Mouse (Mus musculus): ENCODE measurements around the gene Lrrc45.
A peak's percentile ranks its signal among the peaks of the same experiment; 100 is the strongest.
"Not testable (repeated sequence)": the region's sequence is repeated elsewhere in the genome, so short reads cannot be mapped to it uniquely, and the experiment has no call there.

Gene Lrrc45

GRCm38 (mm10) chr11:120713580-120714518 is at the start of gene Lrrc45, which contains the start of gene Cenpx:
Lrrc45 (plus strand) TSS chr11:120713925.
Cenpx (minus strand) TSS chr11:120713738.
- DNase-seq (ENCODE audit: low read depth in 1 of 2, low spot score in 2 of 2): peak; percentile 92

- no peak for DNase-seq (ENCODE audit: low read depth in 1 of 2, low spot score in 2 of 2)
These were observed 48.3 kb upstream of the Lrrc45 start for GRCm38 (mm10) chr11:120665406-120665805.

- DNase-seq (ENCODE audit: low read depth in 1 of 2, low spot score in 2 of 2): no peak
These were observed 47.1 kb upstream of the Lrrc45 start for GRCm38 (mm10) chr11:120666617-120667016.

GRCm38 (mm10) chr11:120672687-120673593 is 40.8 kb upstream of the Lrrc45 start, which contains the start of gene Aspscr1:
Aspscr1 (plus strand) TSS chr11:120672973.
- DNase-seq (ENCODE audit: low read depth in 1 of 2, low spot score in 2 of 2): peak; percentile 85 to 90

GRCm38 (mm10) chr11:120673594-120674122 is 40.1 kb upstream of the Lrrc45 start:
- no peak for DNase-seq (ENCODE audit: low read depth in 1 of 2, low spot score in 2 of 2)

GRCm38 (mm10) chr11:120675875-120676274 is 37.9 kb upstream of the Lrrc45 start:
- not testable (repeated sequence) for DNase-seq (ENCODE audit: low read depth in 1 of 2, low spot score in 2 of 2)

GRCm38 (mm10) chr11:120676951-120677350 is 36.8 kb upstream of the Lrrc45 start:
- no peak for DNase-seq (ENCODE audit: low read depth in 1 of 2, low spot score in 2 of 2)

GRCm38 (mm10) chr11:120679909-120680308 is 33.8 kb upstream of the Lrrc45 start:
- no peak for DNase-seq (ENCODE audit: low read depth in 1 of 2, low spot score in 2 of 2)

GRCm38 (mm10) chr11:120682683-120683082 is 31.0 kb upstream of the Lrrc45 start:
- DNase-seq (ENCODE audit: low read depth in 1 of 2, low spot score in 2 of 2): no peak

- no peak for DNase-seq (ENCODE audit: low read depth in 1 of 2, low spot score in 2 of 2)
These were observed 30.2 kb upstream of the Lrrc45 start for GRCm38 (mm10) chr11:120683536-120683935.

GRCm38 (mm10) chr11:120684086-120684485 is 29.6 kb upstream of the Lrrc45 start:
- no peak for DNase-seq (ENCODE audit: low read depth in 1 of 2, low spot score in 2 of 2)

- no peak for DNase-seq (ENCODE audit: low read depth in 1 of 2, low spot score in 2 of 2)
These were observed 29.1 kb upstream of the Lrrc45 start for GRCm38 (mm10) chr11:120684660-120685059.

GRCm38 (mm10) chr11:120686650-120687272 is 27.0 kb upstream of the Lrrc45 start:
- no peak for DNase-seq (ENCODE audit: low read depth in 1 of 2, low spot score in 2 of 2)

- no peak for DNase-seq (ENCODE audit: low read depth in 1 of 2, low spot score in 2 of 2)
These were observed 24.4 kb upstream of the Lrrc45 start for GRCm38 (mm10) chr11:120689365-120689764.

GRCm38 (mm10) chr11:120692471-120693011 is 21.2 kb upstream of the Lrrc45 start:
- DNase-seq (ENCODE audit: low read depth in 1 of 2, low spot score in 2 of 2): no peak

- no peak for DNase-seq (ENCODE audit: low read depth in 1 of 2, low spot score in 2 of 2)
These were observed 20.3 kb upstream of the Lrrc45 start for GRCm38 (mm10) chr11:120693461-120693860.

- DNase-seq (ENCODE audit: low read depth in 1 of 2, low spot score in 2 of 2): no peak
These were observed 18.5 kb upstream of the Lrrc45 start for GRCm38 (mm10) chr11:120695184-120695583.

GRCm38 (mm10) chr11:120695641-120696040 is 18.1 kb upstream of the Lrrc45 start:
- DNase-seq (ENCODE audit: low read depth in 1 of 2, low spot score in 2 of 2): no peak

GRCm38 (mm10) chr11:120696568-120696967 is 17.2 kb upstream of the Lrrc45 start:
- no peak for DNase-seq (ENCODE audit: low read depth in 1 of 2, low spot score in 2 of 2)

- no peak for DNase-seq (ENCODE audit: low read depth in 1 of 2, low spot score in 2 of 2)
These were observed 16.0 kb upstream of the Lrrc45 start for GRCm38 (mm10) chr11:120697741-120698140.

All from monocyte, adult 2 months (primary cell).